Mouse (Mus musculus): Measurements from ENCODE around the gene Gm5741. TPM values are rescaled to one million over a fixed set of nuclear protein-coding genes. Genes with fewer than 3 reads are reported as not detected.

Gene Gm5741
- total RNA-seq, 1 experiment = not detected

DNA sequence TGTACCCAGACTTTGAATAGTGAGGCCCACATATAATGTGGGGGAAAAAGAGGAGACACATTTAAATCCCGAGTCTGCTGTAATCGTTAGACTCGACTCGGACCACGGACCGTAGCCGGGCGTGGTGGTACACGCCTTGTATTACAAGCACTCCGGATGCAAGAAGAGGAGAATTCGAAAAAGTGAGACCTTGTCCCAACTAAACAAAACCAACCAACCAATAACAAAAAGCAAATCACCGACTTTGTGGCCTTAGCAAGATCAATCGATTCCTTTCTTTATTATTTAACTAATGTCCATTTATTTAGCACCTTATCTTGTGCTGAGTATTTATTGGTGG is 40.3 kb downstream of the Gm5741 start:
- H3K4me3 ChIP-seq (ENCODE audit: insufficient read depth in 1 of 2, low read depth in 1 of 2, low read length in 2 of 2, poor library complexity in 1 of 2, severe bottlenecking in 1 of 2) = peak overlapping the region; percentile 88 to 97
- peaks cover 36% of the 10 kb centered on the region for H3K36me3 ChIP-seq (ENCODE audit: control insufficient read depth, insufficient read depth, low read length, poor library complexity, severe bottlenecking)
- no peak for DNase-seq (ENCODE audit: low read depth, low spot score)
- no peak for TF ChIP-seq CHD2 (IDR thresholded peaks at IDR 0.05; ENCODE audit: low read depth, low read length)
- no peak for TF ChIP-seq MAFK (IDR thresholded peaks at IDR 0.05; ENCODE audit: insufficient read depth, low read depth, low read length)
- no peak for TF ChIP-seq ZNF384 (IDR thresholded peaks at IDR 0.05; ENCODE audit: low read depth, low read length)
- no peak for TF ChIP-seq ZC3H11A (IDR thresholded peaks at IDR 0.05; ENCODE audit: borderline replicate concordance, low read depth, low read length)
- TF ChIP-seq HCFC1 (IDR thresholded peaks at IDR 0.05; ENCODE audit: borderline replicate concordance, insufficient read depth, low read length) = no peak
- in situ Hi-C loops (cut with MboI; ENCODE audit: low sequenced_read_pairs in 2 of 2, unreplicated experiment in 2 of 2) = no loop called here
- H3K4me1 ChIP-seq (ENCODE audit: control insufficient read depth in 2 of 2, insufficient read depth in 2 of 2, low read length in 2 of 2, poor library complexity in 1 of 2) = peaks cover 3 to 12% of the 10 kb centered on the region in 2 experiments
- H3K9ac ChIP-seq (ENCODE audit: insufficient read depth, low read depth, low read length, poor library complexity, severe bottlenecking) = peak overlapping the region; percentile 96
- peak overlapping the region; percentile 83; the same call in 1 of the 2 replicates for H3K27ac ChIP-seq (ENCODE audit: insufficient read depth, low read depth, low read length, poor library complexity, severe bottlenecking)
- no peaks in the 10 kb centered on the region for H3K9me3 ChIP-seq (ENCODE audit: control insufficient read depth, insufficient read depth, low read depth, low read length)

DNA sequence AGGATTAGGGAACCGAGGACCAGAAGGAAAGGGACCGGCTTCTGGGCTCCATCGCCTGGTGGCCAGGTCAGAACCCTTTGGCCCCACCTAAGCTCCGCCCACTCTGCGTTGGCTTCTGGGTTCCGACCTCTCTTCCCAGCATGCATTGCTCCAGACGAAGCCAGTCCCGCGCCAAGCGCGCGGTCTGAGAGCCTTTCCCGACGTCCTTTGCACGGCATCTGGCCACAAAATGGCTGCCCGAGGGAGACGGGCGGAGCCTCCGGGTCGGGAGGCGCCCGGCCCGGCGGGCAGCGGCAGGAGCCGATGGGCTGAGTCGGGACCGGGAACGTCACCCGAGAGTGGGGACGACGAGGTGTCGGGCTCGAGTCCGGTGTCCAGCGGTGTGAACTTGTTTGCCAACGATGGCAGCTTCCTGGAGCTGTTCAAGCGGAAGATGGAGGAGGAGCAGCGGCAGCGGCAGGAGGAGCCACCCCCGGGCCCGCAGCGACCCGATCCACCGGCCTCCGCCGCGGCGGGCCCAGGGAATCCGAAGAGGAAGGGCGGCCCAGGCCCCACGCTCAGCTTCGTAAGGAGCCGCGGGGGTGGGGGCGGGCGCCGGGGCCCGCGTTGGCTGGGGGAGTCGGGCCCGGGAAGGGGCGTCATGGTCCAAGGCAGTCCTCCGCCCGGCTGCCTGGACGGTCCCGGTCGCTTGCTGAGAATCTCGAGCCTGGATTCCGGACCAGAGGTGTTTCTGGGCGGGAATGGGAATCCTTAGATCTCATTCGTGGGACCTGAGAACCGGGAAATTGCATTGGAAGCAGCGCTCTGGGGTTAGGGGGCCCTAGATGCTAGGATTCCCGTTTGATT is 40.9 kb downstream of the Gm5741 start, which contains the start of gene Trir:
Trir (plus strand) TSS at position 154 of the 846 bp plus-strand sequence.
- Histone ChIP-seq H3K27ac (ENCODE audit: insufficient read depth, low read depth, low read length, poor library complexity, severe bottlenecking) (peak within 1 kb of the TSS; percentile 83), H3K36me3 (ENCODE audit: control insufficient read depth, insufficient read depth, low read length, poor library complexity, severe bottlenecking) (peaks cover 42% of the 10 kb centered on the region), H3K9me3 (ENCODE audit: control insufficient read depth, insufficient read depth, low read depth, low read length) (no peaks in the 10 kb centered on the region), H3K4me1 (ENCODE audit: control insufficient read depth in 2 of 2, insufficient read depth in 2 of 2, low read length in 2 of 2, poor library complexity in 1 of 2) (peaks cover 3 to 12% of the 10 kb centered on the region in 2 experiments), H3K4me3 (ENCODE audit: insufficient read depth in 1 of 2, low read depth in 1 of 2, low read length in 2 of 2, poor library complexity in 1 of 2, severe bottlenecking in 1 of 2) (peak within 1 kb of the TSS; percentile 88 to 97), H3K9ac (ENCODE audit: insufficient read depth, low read depth, low read length, poor library complexity, severe bottlenecking) (peak within 1 kb of the TSS; percentile 96)
- in situ Hi-C loops (cut with MboI; ENCODE audit: low sequenced_read_pairs in 2 of 2, unreplicated experiment in 2 of 2) = no loop called here
- TF ChIP-seq HCFC1 (IDR thresholded peaks at IDR 0.05; ENCODE audit: borderline replicate concordance, insufficient read depth, low read length) (peak; percentile 73; the same call in 1 of the 2 replicates), MAFK (IDR thresholded peaks at IDR 0.05; ENCODE audit: insufficient read depth, low read depth, low read length) (no peak)
- DNase-seq (ENCODE audit: low read depth, low spot score) = peak; percentile 98

DNA sequence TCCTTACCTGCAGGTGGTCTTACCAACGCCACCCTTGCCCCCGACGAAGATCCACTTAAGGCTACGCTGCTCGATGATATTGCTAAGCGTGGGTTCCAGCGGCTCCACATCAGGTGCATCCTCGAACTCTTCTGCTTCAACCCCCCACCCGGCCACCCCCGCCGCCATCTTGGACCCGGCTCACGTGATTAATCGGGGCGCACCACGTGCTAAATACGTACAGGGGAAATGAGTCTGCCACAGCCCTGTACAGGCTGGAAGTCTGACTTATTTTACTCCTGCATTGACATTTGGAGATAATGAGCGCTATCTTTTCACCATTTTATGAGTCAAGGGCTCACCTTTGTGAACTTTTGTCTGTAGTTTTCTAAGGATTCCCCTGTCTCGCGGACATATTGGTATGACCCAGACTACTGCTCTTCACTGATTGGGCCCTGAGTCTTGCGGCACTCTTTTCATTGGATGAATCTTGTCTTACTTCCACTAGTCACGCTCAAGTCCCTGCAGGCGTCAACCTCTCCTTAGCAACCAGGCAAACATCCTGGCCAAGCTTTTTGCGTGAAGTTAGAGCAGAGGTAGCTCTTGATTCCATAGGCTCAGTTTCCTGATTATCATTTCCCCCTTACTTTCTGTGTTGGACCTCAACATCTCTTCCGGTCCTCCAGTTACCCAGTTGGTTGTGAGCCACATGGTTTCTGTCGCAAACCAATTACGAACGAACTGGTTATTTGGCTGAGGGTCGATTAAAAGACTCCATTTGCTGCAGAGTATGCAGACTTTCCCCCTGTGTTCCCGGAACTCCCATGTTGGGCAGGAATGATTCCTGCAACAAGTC is 42.5 kb downstream of the Gm5741 start, which contains the start of gene Asna1:
Asna1 (minus strand) TSS at position 184 of the 835 bp plus-strand sequence.
- TF ChIP-seq ZC3H11A (IDR thresholded peaks at IDR 0.05; ENCODE audit: borderline replicate concordance, low read depth, low read length) (no peak), HCFC1 (IDR thresholded peaks at IDR 0.05; ENCODE audit: borderline replicate concordance, insufficient read depth, low read length) (peak; percentile 57; the same call in 1 of the 2 replicates), CHD2 (IDR thresholded peaks at IDR 0.05; ENCODE audit: low read depth, low read length) (no peak; the same call in 1 of the 2 replicates)
- DNase-seq (ENCODE audit: low read depth, low spot score) = peak; percentile 83
- H3K36me3 ChIP-seq (ENCODE audit: control insufficient read depth, insufficient read depth, low read length, poor library complexity, severe bottlenecking) = peaks cover 39% of the 10 kb centered on the region
- peak within 1 kb of the TSS; percentile 57 for H3K27ac ChIP-seq (ENCODE audit: insufficient read depth, low read depth, low read length, poor library complexity, severe bottlenecking)
- H3K9me3 ChIP-seq (ENCODE audit: control insufficient read depth, insufficient read depth, low read depth, low read length) = no peaks in the 10 kb centered on the region
- peaks cover 3 to 12% of the 10 kb centered on the region in 2 experiments for H3K4me1 ChIP-seq (ENCODE audit: control insufficient read depth in 2 of 2, insufficient read depth in 2 of 2, low read length in 2 of 2, poor library complexity in 1 of 2)
- peak within 1 kb of the TSS; percentile 95 for H3K9ac ChIP-seq (ENCODE audit: insufficient read depth, low read depth, low read length, poor library complexity, severe bottlenecking)
- peak within 1 kb of the TSS; percentile 85 to 97 for H3K4me3 ChIP-seq (ENCODE audit: insufficient read depth in 1 of 2, low read depth in 1 of 2, low read length in 2 of 2, poor library complexity in 1 of 2, severe bottlenecking in 1 of 2)
- in situ Hi-C loops (cut with MboI; ENCODE audit: low sequenced_read_pairs in 2 of 2, unreplicated experiment in 2 of 2) = no loop called here

DNA sequence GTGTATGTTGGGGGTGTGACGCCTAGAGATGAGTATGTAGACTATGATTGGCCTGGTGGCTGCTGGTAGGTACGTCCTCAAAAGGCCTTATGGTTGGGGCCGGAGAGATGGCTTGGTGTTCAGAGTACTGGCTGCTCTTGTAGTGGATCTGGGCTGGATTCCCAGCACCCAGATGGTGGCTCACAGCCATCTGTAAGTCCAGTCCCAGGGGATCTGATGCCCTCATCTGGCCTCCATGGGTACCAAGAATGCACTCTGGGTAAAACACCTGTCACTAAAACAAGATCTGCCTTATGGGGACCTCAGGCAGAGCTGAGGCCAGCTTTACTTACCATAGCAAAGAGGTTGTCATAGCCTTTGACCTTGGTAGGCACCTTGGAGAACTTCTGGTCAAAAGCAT is 43.9 kb downstream of the Gm5741 start:
- TF ChIP-seq CHD2 (IDR thresholded peaks at IDR 0.05; ENCODE audit: low read depth, low read length) (no peak), ZC3H11A (IDR thresholded peaks at IDR 0.05; ENCODE audit: borderline replicate concordance, low read depth, low read length) (no peak), HCFC1 (IDR thresholded peaks at IDR 0.05; ENCODE audit: borderline replicate concordance, insufficient read depth, low read length) (no peak), MAFK (IDR thresholded peaks at IDR 0.05; ENCODE audit: insufficient read depth, low read depth, low read length) (no peak), ZNF384 (IDR thresholded peaks at IDR 0.05; ENCODE audit: low read depth, low read length) (no peak)
- no peaks in the 10 kb centered on the region for H3K9me3 ChIP-seq (ENCODE audit: control insufficient read depth, insufficient read depth, low read depth, low read length)
- peaks cover 37% of the 10 kb centered on the region for H3K36me3 ChIP-seq (ENCODE audit: control insufficient read depth, insufficient read depth, low read length, poor library complexity, severe bottlenecking)
- H3K4me3 ChIP-seq (ENCODE audit: insufficient read depth in 1 of 2, low read depth in 1 of 2, low read length in 2 of 2, poor library complexity in 1 of 2, severe bottlenecking in 1 of 2) = peak overlapping the region; percentile 71 to 85; a peak in 1 of 4 replicates
- H3K27ac ChIP-seq (ENCODE audit: insufficient read depth, low read depth, low read length, poor library complexity, severe bottlenecking) = no peak overlapping the region
- in situ Hi-C loops (cut with MboI; ENCODE audit: low sequenced_read_pairs in 2 of 2, unreplicated experiment in 2 of 2) = no loop called here
- no peak for DNase-seq (ENCODE audit: low read depth, low spot score)
- peaks cover 3 to 11% of the 10 kb centered on the region in 2 experiments; a peak in 3 of 4 replicates for H3K4me1 ChIP-seq (ENCODE audit: control insufficient read depth in 2 of 2, insufficient read depth in 2 of 2, low read length in 2 of 2, poor library complexity in 1 of 2)
- no peak overlapping the region; the same call in 1 of the 2 replicates for H3K9ac ChIP-seq (ENCODE audit: insufficient read depth, low read depth, low read length, poor library complexity, severe bottlenecking)

All from ES-E14 (cell line).